Mouse (Mus musculus): ENCODE data around the gene Lamtor5. TPM values are rescaled to one million over a fixed set of nuclear protein-coding genes. Genes with fewer than 3 reads are reported as not detected.
"Not testable (repeated sequence)": the region's sequence is repeated elsewhere in the genome, so short reads cannot be mapped to it uniquely, and the experiment has no call there.

Gene Lamtor5
- total RNA-seq, 2 experiments from 2014 or later = 69.5 to 69.7 TPM

- peak; percentile 65 to 69 for DNase-seq (ENCODE audit: extremely low spot score in 1 of 2, low spot score in 2 of 2)
- Histone ChIP-seq H3K27ac (no peak overlapping the region), H3K4me3 (no peak overlapping the region)
- peak; percentile 92 for TF ChIP-seq CTCF (IDR thresholded peaks at IDR 0.05)
- intact Hi-C loops (cut with DNase I) = loop anchor here (1.0 to 10.0 kb wide), 4 partner anchors 41 to 369 kb away; no protein-coding TSS in a partner anchor
These were observed 4.8 kb upstream of the Lamtor5 start for GRCm38 (mm10) chr3:107273820-107274219.

GRCm38 (mm10) chr3:107275351-107275750 lies 3.3 kb upstream of the Lamtor5 start:
- intact Hi-C loops (cut with DNase I) = loop anchor here (2.0 to 10.0 kb wide), 3 partner anchors 183 to 371 kb away; no protein-coding TSS in a partner anchor
- TF ChIP-seq CTCF (IDR thresholded peaks at IDR 0.05) = no peak
- H3K4me3 ChIP-seq = no peak overlapping the region
- H3K27ac ChIP-seq = no peak overlapping the region
- DNase-seq (ENCODE audit: extremely low spot score in 1 of 2, low spot score in 2 of 2) = no peak

DNA sequence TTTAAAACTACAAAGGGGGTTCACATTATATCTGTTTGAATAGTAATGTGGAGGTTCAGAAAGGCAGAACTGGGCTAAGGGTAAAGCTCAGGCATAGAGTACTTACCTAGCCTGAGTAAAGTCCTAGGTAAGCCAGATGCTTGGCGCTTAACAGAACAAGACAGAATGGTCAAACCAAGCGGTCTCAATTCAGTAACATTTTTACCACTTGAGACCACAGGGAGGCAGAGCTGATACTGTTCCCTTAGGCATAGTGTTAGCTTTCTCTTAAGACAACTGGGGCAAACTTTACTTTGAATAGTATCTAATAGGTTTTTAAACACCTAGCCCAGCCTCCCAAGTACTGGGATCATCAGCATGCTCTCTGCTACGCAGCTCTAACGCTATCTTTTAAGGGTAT lies 2.7 kb upstream of the Lamtor5 start:
- Histone ChIP-seq H3K27ac (no peak overlapping the region), H3K4me3 (no peak overlapping the region)
- TF ChIP-seq CTCF (IDR thresholded peaks at IDR 0.05) = peak; percentile 37
- intact Hi-C loops (cut with DNase I) = loop anchor here (2.0 to 10.0 kb wide), 3 partner anchors 184 to 371 kb away; no protein-coding TSS in a partner anchor
- DNase-seq (ENCODE audit: extremely low spot score in 1 of 2, low spot score in 2 of 2) = no peak

- H3K4me3 ChIP-seq = no peak overlapping the region
- no peak for DNase-seq (ENCODE audit: extremely low spot score in 1 of 2, low spot score in 2 of 2)
- H3K27ac ChIP-seq = no peak overlapping the region
- TF ChIP-seq CTCF (IDR thresholded peaks at IDR 0.05) = no peak
- intact Hi-C loops (cut with DNase I) = loop anchor here (5.0 to 10.0 kb wide), 2 partner anchors 184 to 372 kb away; no protein-coding TSS in a partner anchor
These were observed 2.0 kb upstream of the Lamtor5 start for GRCm38 (mm10) chr3:107276626-107277025.

DNA sequence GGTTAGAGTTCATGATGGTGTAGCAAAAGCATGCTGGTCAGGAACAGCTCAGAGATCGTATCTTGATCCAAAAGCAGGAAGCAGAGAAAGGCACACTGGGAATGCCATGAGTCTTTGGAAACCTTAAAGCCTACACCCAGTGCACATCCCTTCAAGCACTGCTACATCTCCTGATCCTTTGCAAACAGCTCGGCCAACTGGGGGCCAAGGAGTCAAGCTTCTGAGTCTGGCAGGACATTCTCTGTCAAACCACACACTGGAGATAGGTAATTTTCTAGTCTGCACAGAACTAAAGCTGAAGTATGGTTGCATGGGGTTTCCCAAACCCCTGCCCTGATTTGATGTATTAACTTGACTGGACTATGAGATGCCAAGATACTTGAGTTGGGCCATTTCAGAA lies 7.5 kb downstream of the Lamtor5 start:
- no peak overlapping the region for H3K27ac ChIP-seq
- no peak for DNase-seq (ENCODE audit: extremely low spot score in 1 of 2, low spot score in 2 of 2)
- intact Hi-C loops (cut with DNase I) = no loop called here
- TF ChIP-seq CTCF (IDR thresholded peaks at IDR 0.05) = no peak
- H3K4me3 ChIP-seq = no peak overlapping the region

DNA sequence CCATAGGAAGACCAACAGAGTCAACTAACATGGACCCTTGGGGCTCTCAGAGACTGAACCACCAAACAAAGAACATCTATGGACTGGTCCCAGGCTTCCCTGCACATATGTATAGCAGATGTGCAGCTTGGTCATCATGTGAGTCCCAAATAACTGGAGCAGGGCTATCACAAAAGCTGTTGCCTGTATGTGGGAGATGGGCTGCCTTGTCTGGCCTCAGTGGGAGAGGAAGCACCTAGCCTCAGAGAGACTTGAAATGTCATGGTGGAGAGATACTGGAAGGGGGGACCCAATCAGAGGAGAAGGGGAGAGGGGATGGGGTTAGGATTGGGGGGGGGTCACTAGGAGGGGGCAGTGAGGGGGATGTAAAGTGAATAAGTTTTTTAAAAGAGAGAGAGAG lies 8.7 kb downstream of the Lamtor5 start:
- TF ChIP-seq CTCF (IDR thresholded peaks at IDR 0.05) = no peak
- Histone ChIP-seq H3K27ac (no peak overlapping the region), H3K4me3 (no peak overlapping the region)
- intact Hi-C loops (cut with DNase I) = no loop called here
- no peak for DNase-seq (ENCODE audit: extremely low spot score in 1 of 2, low spot score in 2 of 2)

DNA sequence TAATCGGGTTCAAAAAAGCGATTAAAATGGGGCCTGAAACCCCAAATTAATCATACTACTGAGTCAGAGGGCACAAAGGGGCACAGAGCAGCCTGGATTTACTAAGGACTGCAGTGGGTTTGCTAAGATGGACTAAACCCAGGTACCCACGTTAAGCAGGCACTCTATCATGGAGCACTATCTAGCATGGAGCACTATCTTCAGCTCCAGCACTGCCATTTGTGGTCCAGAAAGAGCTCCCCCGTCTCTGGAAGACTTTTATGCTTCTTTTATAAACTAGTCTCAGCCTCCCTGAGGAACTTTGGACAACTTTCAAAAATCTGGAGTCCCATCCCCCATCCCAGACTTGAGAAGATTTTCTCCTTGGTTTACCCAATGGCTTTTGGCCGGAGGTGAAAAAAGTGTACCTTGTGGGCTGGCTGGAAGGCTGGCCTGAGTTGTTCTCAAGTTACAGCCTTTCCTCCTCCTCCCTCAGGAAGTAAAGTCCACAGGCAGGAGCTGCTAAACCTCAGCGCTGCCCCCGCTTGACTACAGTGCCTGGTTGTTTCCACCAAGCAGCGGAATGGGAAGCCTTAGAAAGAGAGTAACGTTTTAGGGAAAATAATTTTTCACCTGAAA lies 12.2 kb downstream of the Lamtor5 start, which contains the start of gene Slc16a4:
Gene Slc16a4, plus strand, starts transcription at position 467 of the 618 bp plus-strand sequence.
- intact Hi-C loops (cut with DNase I) = no loop called here
- Histone ChIP-seq H3K4me3 (no peak within 1 kb of the TSS), H3K27ac (peak within 1 kb of the TSS; percentile 72)
- no peak for TF ChIP-seq CTCF (IDR thresholded peaks at IDR 0.05)
- DNase-seq (ENCODE audit: extremely low spot score in 1 of 2, low spot score in 2 of 2) = no peak

GRCm38 (mm10) chr3:107295672-107296360 lies 17.2 kb downstream of the Lamtor5 start:
- no peak for DNase-seq (ENCODE audit: extremely low spot score in 1 of 2, low spot score in 2 of 2)
- no peak overlapping the region for H3K4me3 ChIP-seq
- no peak overlapping the region for H3K27ac ChIP-seq
- TF ChIP-seq CTCF (IDR thresholded peaks at IDR 0.05) = no peak
- intact Hi-C loops (cut with DNase I) = no loop called here

- H3K4me3 ChIP-seq; DNase-seq (ENCODE audit: extremely low spot score in 1 of 2, low spot score in 2 of 2); intact Hi-C loops (cut with DNase I); H3K27ac ChIP-seq: not testable (repeated sequence)
- peak; percentile 29 for TF ChIP-seq CTCF (IDR thresholded peaks at IDR 0.05)
These were observed 18.3 kb downstream of the Lamtor5 start for GRCm38 (mm10) chr3:107296917-107297316.

GRCm38 (mm10) chr3:107317338-107317737 lies 38.7 kb downstream of the Lamtor5 start:
- TF ChIP-seq CTCF (IDR thresholded peaks at IDR 0.05) = no peak
- intact Hi-C loops (cut with DNase I) = no loop called here
- Histone ChIP-seq H3K27ac (no peak overlapping the region), H3K4me3 (no peak overlapping the region)
- no peak for DNase-seq (ENCODE audit: extremely low spot score in 1 of 2, low spot score in 2 of 2)

DNA sequence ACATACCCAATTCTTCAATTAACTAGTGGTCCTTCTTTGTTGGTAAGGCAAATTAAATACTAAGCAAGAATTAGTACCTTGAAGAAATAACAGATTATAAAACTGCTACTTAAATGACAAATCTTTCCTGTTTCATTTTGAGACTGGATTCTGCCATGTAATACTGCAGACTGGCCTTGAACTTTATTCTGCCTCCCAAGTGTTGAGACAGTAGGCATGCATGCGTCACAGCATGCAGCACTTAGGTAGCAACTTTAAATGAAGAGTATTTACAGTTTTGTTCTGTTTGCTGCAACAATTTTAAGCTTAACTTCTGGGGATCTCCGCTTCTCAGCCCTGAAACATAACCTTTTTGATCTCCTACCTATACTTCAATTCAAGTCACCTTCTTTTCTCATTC lies 42.5 kb downstream of the Lamtor5 start:
- H3K4me3 ChIP-seq = no peak overlapping the region
- intact Hi-C loops (cut with DNase I) = no loop called here
- no peak overlapping the region for H3K27ac ChIP-seq
- TF ChIP-seq CTCF (IDR thresholded peaks at IDR 0.05) = no peak
- no peak for DNase-seq (ENCODE audit: extremely low spot score in 1 of 2, low spot score in 2 of 2)

GRCm38 (mm10) chr3:107321776-107322175 lies 43.1 kb downstream of the Lamtor5 start:
- intact Hi-C loops (cut with DNase I) = loop anchor here (2.0 kb wide), 1 partner anchor 43 kb away; the partner anchor contains the start of gene Lamtor5
- no peak for TF ChIP-seq CTCF (IDR thresholded peaks at IDR 0.05)
- H3K27ac ChIP-seq = no peak overlapping the region
- H3K4me3 ChIP-seq = no peak overlapping the region
- DNase-seq (ENCODE audit: extremely low spot score in 1 of 2, low spot score in 2 of 2) = no peak

All from left cerebral cortex, adult 2 months (tissue).